Mouse (Mus musculus): ENCODE data around the gene Pdgfa.

Gene Pdgfa

GRCm38 (mm10) chr5:138994786-138995720 lies 2.1 kb downstream of the Pdgfa start:
- in situ Hi-C loops (cut with MseI, MboI), result loop anchor here in 1 of 2 experiments (10.0 kb wide), 1 partner anchor 140 kb away; no protein-coding TSS in a partner anchor

- in situ Hi-C loops (cut with MseI, MboI), result loop anchor here in 1 of 2 experiments (10.0 kb wide), 1 partner anchor 139 kb away; no protein-coding TSS in a partner anchor
These were observed 2.9 kb downstream of the Pdgfa start for GRCm38 (mm10) chr5:138994108-138994785.

- in situ Hi-C loops (cut with MseI, MboI), result loop anchor here in 1 of 2 experiments (10.0 kb wide), 1 partner anchor 139 kb away; no protein-coding TSS in a partner anchor
These were observed 3.6 kb downstream of the Pdgfa start for GRCm38 (mm10) chr5:138993371-138994107.

GRCm38 (mm10) chr5:138992611-138993370 lies 4.4 kb downstream of the Pdgfa start:
- in situ Hi-C loops (cut with MseI, MboI), result loop anchor here in 1 of 2 experiments (10.0 kb wide), 1 partner anchor 138 kb away; no protein-coding TSS in a partner anchor

- in situ Hi-C loops (cut with MseI, MboI), result loop anchor here in 1 of 2 experiments (10.0 kb wide), 1 partner anchor 137 kb away; no protein-coding TSS in a partner anchor
These were observed 5.4 kb downstream of the Pdgfa start for GRCm38 (mm10) chr5:138991734-138992133.

- in situ Hi-C loops (cut with MseI, MboI), result loop anchor here in 1 of 2 experiments (10.0 kb wide), 1 partner anchor 136 kb away; no protein-coding TSS in a partner anchor
These were observed 6.3 kb downstream of the Pdgfa start for GRCm38 (mm10) chr5:138990659-138991380.

- in situ Hi-C loops (cut with MseI, MboI), result no loop called here
These were observed 7.6 kb downstream of the Pdgfa start for GRCm38 (mm10) chr5:138989567-138989966.

- in situ Hi-C loops (cut with MseI, MboI), result no loop called here
These were observed 8.4 kb downstream of the Pdgfa start for GRCm38 (mm10) chr5:138988764-138989163.

GRCm38 (mm10) chr5:138987994-138988393 lies 9.2 kb downstream of the Pdgfa start:
- in situ Hi-C loops (cut with MseI, MboI), result no loop called here

- in situ Hi-C loops (cut with MseI, MboI), result no loop called here
These were observed 15.2 kb downstream of the Pdgfa start for GRCm38 (mm10) chr5:138981921-138982320.

- in situ Hi-C loops (cut with MseI, MboI), result no loop called here
These were observed 16.6 kb downstream of the Pdgfa start for GRCm38 (mm10) chr5:138980608-138981007.

GRCm38 (mm10) chr5:138979840-138980239 lies 17.3 kb downstream of the Pdgfa start:
- in situ Hi-C loops (cut with MseI, MboI), result no loop called here

GRCm38 (mm10) chr5:138977759-138978158 lies 19.4 kb downstream of the Pdgfa start:
- in situ Hi-C loops (cut with MseI, MboI), result no loop called here

- in situ Hi-C loops (cut with MseI, MboI), result no loop called here
These were observed 22.2 kb downstream of the Pdgfa start for GRCm38 (mm10) chr5:138974911-138975485.

GRCm38 (mm10) chr5:138973480-138973879 lies 23.7 kb downstream of the Pdgfa start:
- in situ Hi-C loops (cut with MseI, MboI), result no loop called here

- in situ Hi-C loops (cut with MseI, MboI), result no loop called here
These were observed 25.8 kb downstream of the Pdgfa start for GRCm38 (mm10) chr5:138971405-138971804.

GRCm38 (mm10) chr5:138970056-138970490 lies 27.1 kb downstream of the Pdgfa start:
- in situ Hi-C loops (cut with MseI, MboI), result no loop called here

GRCm38 (mm10) chr5:138966033-138966724 lies 31.0 kb downstream of the Pdgfa start:
- in situ Hi-C loops (cut with MseI, MboI), result no loop called here

GRCm38 (mm10) chr5:138965590-138965989 lies 31.6 kb downstream of the Pdgfa start:
- in situ Hi-C loops (cut with MseI, MboI), result no loop called here
